Mouse (Mus musculus): ENCODE measurements around the gene Olfr262.
"Not testable (repeated sequence)": the region's sequence is repeated elsewhere in the genome, so short reads cannot be mapped to it uniquely, and the experiment has no call there.

Gene Olfr262

DNA sequence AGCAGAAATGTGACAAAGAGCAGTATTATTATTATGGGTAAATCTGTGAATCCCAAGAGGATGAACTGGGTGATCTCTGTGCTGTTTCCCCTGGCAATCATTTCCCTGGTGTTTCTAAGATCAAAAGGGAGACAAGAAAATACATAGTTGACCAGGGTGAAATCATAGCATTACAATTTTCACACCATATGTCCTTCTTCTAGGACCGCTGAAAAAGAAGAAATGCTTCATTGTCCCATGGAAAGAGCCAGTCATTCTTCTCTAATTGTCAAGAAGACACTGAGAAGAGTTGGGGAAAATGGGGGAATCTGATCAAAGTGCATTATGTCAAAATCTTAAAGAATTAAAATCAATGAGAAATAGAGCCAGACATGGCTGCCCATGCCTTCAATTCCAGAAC lies at the start of gene Olfr262:
Gene Olfr262, minus strand, starts transcription at position 101 of the 400 bp plus-strand sequence.
- in situ Hi-C loops (cut with MboI; ENCODE audit: low sequenced_read_pairs), result no loop called here

GRCm38 (mm10) chr19:12279554-12279953 lies 38.1 kb upstream of the Olfr262 start, which contains the start of gene Olfr1434:
Gene Olfr1434, plus strand, starts transcription at chr19:12279854.
- in situ Hi-C loops (cut with MboI; ENCODE audit: low sequenced_read_pairs), result no loop called here

- in situ Hi-C loops (cut with MboI; ENCODE audit: low sequenced_read_pairs), result no loop called here
These were observed 19.3 kb upstream of the Olfr262 start, which contains the start of gene Olfr235 for GRCm38 (mm10) chr19:12260732-12261131. Gene Olfr235, plus strand, starts transcription at chr19:12261032.

DNA sequence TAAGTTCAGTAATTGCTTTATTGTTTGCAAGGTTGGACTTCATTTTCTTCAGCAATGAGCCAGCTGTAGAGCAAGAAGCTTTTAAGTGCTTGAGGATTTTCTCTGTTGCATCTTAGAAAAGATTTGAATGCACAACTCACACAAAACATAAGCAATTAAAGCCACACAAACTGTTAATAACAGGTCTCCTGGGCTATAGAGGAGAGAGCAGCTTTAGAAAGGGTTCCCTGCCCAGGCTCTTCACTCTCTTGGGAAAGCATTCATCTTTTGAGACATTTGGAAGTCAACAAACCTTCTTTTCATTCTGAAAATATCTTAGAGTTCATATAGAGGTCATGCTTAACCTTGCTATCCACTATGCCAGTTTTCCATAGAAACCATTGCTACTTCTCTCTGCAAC lies 9.0 kb downstream of the Olfr262 start, which contains the start of gene Olfr1432:
Gene Olfr1432, minus strand, starts transcription at position 101 of the 400 bp plus-strand sequence.
- in situ Hi-C loops (cut with MboI; ENCODE audit: low sequenced_read_pairs), result not testable (repeated sequence)

DNA sequence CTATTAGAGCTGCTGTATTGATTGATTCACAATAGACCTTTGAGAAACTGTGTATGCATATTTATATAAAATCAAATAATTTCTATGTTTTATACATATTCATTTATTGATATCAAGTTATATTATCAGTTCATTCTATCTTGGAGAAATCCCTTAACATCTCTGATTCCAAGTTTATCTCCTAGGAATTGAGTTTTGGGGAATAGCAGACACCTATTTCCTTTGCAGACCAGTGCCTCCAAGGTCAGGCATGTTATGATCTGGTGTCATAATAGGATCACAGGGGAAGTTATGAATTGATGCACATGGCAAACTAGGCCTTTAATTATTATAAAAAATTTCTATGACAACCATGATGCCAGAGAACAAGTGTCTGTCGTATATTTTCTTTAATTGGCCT lies 41.1 kb downstream of the Olfr262 start, which contains the start of gene Olfr1431:
Gene Olfr1431, plus strand, starts transcription at position 301 of the 400 bp plus-strand sequence.
- in situ Hi-C loops (cut with MboI; ENCODE audit: low sequenced_read_pairs), result no loop called here

DNA sequence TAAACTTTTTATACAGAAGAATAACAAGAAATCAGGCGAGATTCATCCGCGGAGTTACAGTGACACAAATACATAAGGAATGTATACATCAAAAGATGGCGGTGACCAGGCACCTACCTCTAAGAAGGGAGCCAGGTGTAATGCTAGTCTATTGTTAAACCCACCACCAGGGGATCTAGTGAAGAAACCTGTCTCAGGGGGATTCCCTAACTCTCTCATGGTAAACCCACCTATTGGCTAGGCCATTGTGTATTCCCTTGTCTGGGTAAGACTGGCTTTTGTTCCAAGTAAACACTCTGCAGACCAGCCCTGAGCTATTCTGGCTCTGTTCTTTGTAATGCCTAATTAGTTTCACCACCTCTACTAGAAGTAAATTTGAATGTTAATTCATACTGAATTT lies 42.4 kb downstream of the Olfr262 start:
- in situ Hi-C loops (cut with MboI; ENCODE audit: low sequenced_read_pairs), result not testable (repeated sequence)
